20 mouse cellular contexts compared by ENCODE assay signal in the genomic region with DNA sequence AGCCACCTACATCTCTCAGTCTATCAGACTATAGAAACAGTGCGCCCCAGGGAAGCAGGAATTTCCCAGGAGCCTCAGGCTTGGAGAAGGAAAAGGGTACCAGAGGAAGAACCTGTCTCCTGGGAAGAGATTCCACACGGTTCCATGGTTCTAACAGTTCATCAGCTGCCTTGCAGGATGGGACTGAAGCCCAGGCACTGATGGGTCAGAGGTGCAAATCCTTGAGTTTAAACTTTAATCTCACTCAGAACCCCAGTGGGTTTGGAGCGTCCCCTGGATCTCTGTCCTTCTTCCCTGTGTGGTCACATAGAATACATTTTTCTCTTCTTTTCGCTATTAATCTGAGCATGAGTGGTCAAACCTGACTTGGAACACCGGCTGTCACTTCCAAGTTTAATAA.
"Had no signal": no experiment of that assay in that cellular context is flagged by ENCODE, and none has a peak within 500 bp of the region (broad histone marks: within the 10 kb centered on the region; RNA-seq: fewer than 3 reads in every experiment).

No protein-coding gene starts in this region.

- H3K9ac ChIP-seq: limb, embryonic 13.5 days; liver, embryonic 12.5 days; liver, embryonic 15.5 days; lung, embryonic 15.5 days; midbrain, embryonic 12.5 days; midbrain, embryonic 15.5 days; neural tube, embryonic 12.5 days; neural tube, embryonic 15.5 days; stomach, embryonic 15.5 days had no signal

- H3K4me2 ChIP-seq: limb, embryonic 13.5 days; liver, embryonic 12.5 days; liver, embryonic 15.5 days; lung, embryonic 15.5 days; midbrain, embryonic 12.5 days; midbrain, embryonic 15.5 days; neural tube, embryonic 12.5 days; neural tube, embryonic 15.5 days; stomach, embryonic 15.5 days had no signal

- H3K36me3 ChIP-seq: limb, embryonic 10.5 days; limb, embryonic 13.5 days; liver, embryonic 12.5 days; liver, embryonic 15.5 days; lung, embryonic 15.5 days; midbrain, embryonic 12.5 days; midbrain, embryonic 15.5 days; neural tube, embryonic 12.5 days; neural tube, embryonic 15.5 days; stomach, embryonic 15.5 days had no signal

- H3K27me3 ChIP-seq: liver, embryonic 15.5 days; lung, embryonic 15.5 days; midbrain, embryonic 12.5 days; midbrain, embryonic 15.5 days; neural tube, embryonic 12.5 days; neural tube, embryonic 15.5 days; stomach, embryonic 15.5 days had no signal

- DNase-seq: liver; lung, adult 18-20 months; lung, postnatal 10 days; right cerebral cortex, adult 18-20 months; right cerebral cortex, postnatal 14 days; spleen, adult 18-20 months; thymus, adult 18-20 months; thymus, postnatal 36 days had no signal

- H3K4me3 ChIP-seq: limb, embryonic 10.5 days; limb, embryonic 13.5 days; liver, embryonic 12.5 days; liver, embryonic 15.5 days; lung, embryonic 15.5 days; megakaryocyte, embryonic 14.5 days; midbrain, embryonic 12.5 days; midbrain, embryonic 15.5 days; neural tube, embryonic 12.5 days; neural tube, embryonic 15.5 days; stomach, embryonic 15.5 days had no signal

- H3K27ac ChIP-seq: kidney, postnatal 0 days; limb, embryonic 10.5 days; limb, embryonic 13.5 days; liver, embryonic 12.5 days; liver, embryonic 15.5 days; lung, embryonic 15.5 days; midbrain, embryonic 12.5 days; midbrain, embryonic 15.5 days; neural tube, embryonic 12.5 days; neural tube, embryonic 15.5 days; stomach, embryonic 15.5 days had no signal

- H3K9me3 ChIP-seq: limb, embryonic 10.5 days; liver, embryonic 12.5 days; liver, embryonic 15.5 days; lung, embryonic 15.5 days; midbrain, embryonic 15.5 days; neural tube, embryonic 12.5 days; neural tube, embryonic 15.5 days; stomach, embryonic 15.5 days had no signal

- ATAC-seq: liver, embryonic 12.5 days; midbrain, embryonic 15.5 days had no signal

- H3K4me1 ChIP-seq: liver, embryonic 12.5 days; liver, embryonic 15.5 days; megakaryocyte, embryonic 14.5 days; stomach, embryonic 15.5 days had no signal
